Mouse (Mus musculus): ENCODE measurements around the gene Gtf3c5. TPM values are rescaled to one million over a fixed set of nuclear protein-coding genes. Genes with fewer than 3 reads are reported as not detected.

The Gtf3c5 gene
- polyA plus RNA-seq (2015; fragmentation: Nextera tagmentation; extraction: Ambion mirVana) = 48.2 and 49.2 TPM in 2 replicates

GRCm38 (mm10) chr2:28583651-28584050 lies at the start of gene Gtf3c5:
Gtf3c5 (minus strand) TSS chr2:28583751.
- H3K4me3 ChIP-seq = peak within 1 kb of the TSS; percentile 81
- H3K27ac ChIP-seq = peak within 1 kb of the TSS; percentile 94
- ATAC-seq (replicated peaks) = no peak
- peak within 1 kb of the TSS; percentile 69 for H3K4me2 ChIP-seq
- WGBS = 74% methylated on average over 9 of the region's 9 CpGs
- peak within 1 kb of the TSS; percentile 68 for H3K9ac ChIP-seq
- peaks cover 27% of the 10 kb centered on the region for H3K4me1 ChIP-seq
- H3K27me3 ChIP-seq (replicated peaks) = no peaks in the 10 kb centered on the region
- H3K9me3 ChIP-seq = no peaks in the 10 kb centered on the region
- no peaks in the 10 kb centered on the region; the same call in 1 of the 2 replicates for H3K36me3 ChIP-seq (replicated peaks)

- no peak for ATAC-seq (replicated peaks)
- no peak overlapping the region for H3K4me3 ChIP-seq
- H3K27me3 ChIP-seq (replicated peaks) = no peaks in the 10 kb centered on the region
- no peak overlapping the region for H3K27ac ChIP-seq
- no peak overlapping the region for H3K9ac ChIP-seq
- no peaks in the 10 kb centered on the region for H3K9me3 ChIP-seq
- no peak overlapping the region for H3K4me2 ChIP-seq
- no peaks in the 10 kb centered on the region for H3K36me3 ChIP-seq (replicated peaks)
- H3K4me1 ChIP-seq = no peaks in the 10 kb centered on the region
- 57% methylated on average over 4 of the region's 4 CpGs for WGBS
These were observed 49.6 kb upstream of the Gtf3c5 start for GRCm38 (mm10) chr2:28633136-28633535.

GRCm38 (mm10) chr2:28632626-28633025 lies 49.1 kb upstream of the Gtf3c5 start:
- WGBS = 39% methylated on average over 1 of the region's 1 CpGs
- Histone ChIP-seq H3K36me3 (replicated peaks) (no peaks in the 10 kb centered on the region), H3K4me1 (no peaks in the 10 kb centered on the region), H3K27ac (no peak overlapping the region), H3K27me3 (replicated peaks) (no peaks in the 10 kb centered on the region), H3K4me3 (no peak overlapping the region), H3K9ac (no peak overlapping the region), H3K4me2 (no peak overlapping the region), H3K9me3 (no peaks in the 10 kb centered on the region)
- ATAC-seq (replicated peaks) = no peak

DNA sequence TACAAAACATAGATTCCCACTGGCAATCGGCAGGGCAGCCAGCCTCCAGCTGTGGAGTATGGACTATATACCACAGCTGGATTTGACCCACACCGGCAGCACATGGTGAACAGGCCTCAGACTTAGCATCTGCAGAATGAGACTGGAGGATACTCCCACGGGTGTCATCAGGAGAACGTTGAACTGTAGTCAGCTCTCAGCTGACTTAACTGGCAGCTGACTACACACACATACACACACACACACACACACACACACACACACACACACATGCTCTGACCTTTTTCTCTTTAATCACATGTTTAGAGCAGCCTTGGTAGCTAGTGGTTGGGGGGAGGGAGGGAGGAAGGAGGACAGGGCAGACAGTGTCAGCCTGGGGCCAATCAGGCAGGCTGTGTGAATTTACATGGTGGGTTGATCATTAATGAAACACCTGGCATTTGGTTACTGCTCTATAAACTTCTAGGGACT lies 46.4 kb upstream of the Gtf3c5 start:
- Histone ChIP-seq H3K27ac (no peak overlapping the region), H3K36me3 (replicated peaks) (no peaks in the 10 kb centered on the region), H3K4me2 (no peak overlapping the region), H3K9ac (no peak overlapping the region), H3K4me3 (no peak overlapping the region), H3K4me1 (no peaks in the 10 kb centered on the region), H3K9me3 (no peaks in the 10 kb centered on the region), H3K27me3 (replicated peaks) (no peaks in the 10 kb centered on the region)
- WGBS = 40% methylated on average over 4 of the region's 4 CpGs
- no peak for ATAC-seq (replicated peaks)

- WGBS = 58% methylated on average over 2 of the region's 2 CpGs
- no peak overlapping the region for H3K27ac ChIP-seq
- no peaks in the 10 kb centered on the region for H3K4me1 ChIP-seq
- no peak overlapping the region for H3K4me3 ChIP-seq
- H3K36me3 ChIP-seq (replicated peaks) = no peaks in the 10 kb centered on the region
- ATAC-seq (replicated peaks) = no peak
- no peaks in the 10 kb centered on the region for H3K27me3 ChIP-seq (replicated peaks)
- H3K9ac ChIP-seq = no peak overlapping the region
- no peak overlapping the region for H3K4me2 ChIP-seq
- H3K9me3 ChIP-seq = no peaks in the 10 kb centered on the region
These were observed 44.5 kb upstream of the Gtf3c5 start for GRCm38 (mm10) chr2:28628053-28628452.

DNA sequence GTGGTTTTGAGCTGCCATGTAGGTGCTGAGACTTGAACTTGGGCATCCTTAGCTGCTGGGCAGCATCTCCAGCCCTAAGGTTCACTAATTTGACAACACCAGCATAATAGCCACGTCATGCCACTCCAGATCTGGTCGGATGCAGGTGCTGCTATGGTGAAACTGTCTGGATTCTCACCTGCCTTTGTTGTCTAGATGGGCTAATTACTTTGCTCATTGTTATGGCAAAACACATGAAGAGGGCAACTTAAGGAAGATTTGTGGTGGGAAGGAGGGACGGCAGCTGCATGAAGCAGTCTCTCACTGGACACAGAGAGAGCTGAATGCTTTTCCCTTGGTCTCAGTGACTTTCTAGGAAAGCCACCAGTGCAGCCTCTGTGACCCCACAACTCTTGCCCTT lies 42.5 kb upstream of the Gtf3c5 start:
- ATAC-seq (replicated peaks) = no peak
- Histone ChIP-seq H3K27ac (no peak overlapping the region), H3K9me3 (no peaks in the 10 kb centered on the region), H3K4me1 (no peaks in the 10 kb centered on the region), H3K27me3 (replicated peaks) (peaks cover 9% of the 10 kb centered on the region), H3K4me2 (no peak overlapping the region), H3K4me3 (no peak overlapping the region), H3K36me3 (replicated peaks) (no peaks in the 10 kb centered on the region), H3K9ac (no peak overlapping the region)
- WGBS = 64% methylated on average over 3 of the region's 3 CpGs

DNA sequence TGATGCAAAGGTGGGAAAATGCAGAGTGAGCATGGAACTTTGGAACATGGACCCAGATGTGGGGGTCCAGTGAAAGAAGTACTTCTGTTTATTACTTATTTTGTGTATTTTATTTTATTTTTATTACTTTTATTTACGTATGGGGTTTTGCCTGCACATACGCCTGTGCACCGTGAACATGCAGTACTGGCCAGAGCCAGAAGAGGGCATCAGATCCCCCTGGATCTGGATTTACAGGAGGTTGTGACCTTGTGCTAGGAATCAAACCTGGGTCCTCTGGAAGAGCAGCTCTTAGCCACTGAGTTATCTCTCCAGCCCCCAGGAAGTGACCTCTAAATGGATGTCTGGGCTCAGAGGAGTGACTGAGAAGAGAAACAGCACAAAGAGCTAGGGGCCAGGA lies 41.3 kb upstream of the Gtf3c5 start:
- no peak overlapping the region for H3K4me3 ChIP-seq
- H3K9ac ChIP-seq = no peak overlapping the region
- H3K9me3 ChIP-seq = no peaks in the 10 kb centered on the region
- peaks cover 15% of the 10 kb centered on the region for H3K27me3 ChIP-seq (replicated peaks)
- 87% methylated on average over 3 of the region's 3 CpGs for WGBS
- H3K36me3 ChIP-seq (replicated peaks) = no peaks in the 10 kb centered on the region
- no peak overlapping the region for H3K4me2 ChIP-seq
- H3K4me1 ChIP-seq = no peaks in the 10 kb centered on the region
- no peak for ATAC-seq (replicated peaks)
- H3K27ac ChIP-seq = no peak overlapping the region

- Histone ChIP-seq H3K36me3 (replicated peaks) (no peaks in the 10 kb centered on the region), H3K9me3 (no peaks in the 10 kb centered on the region), H3K27me3 (replicated peaks) (peaks cover 15% of the 10 kb centered on the region), H3K4me1 (no peaks in the 10 kb centered on the region), H3K4me2 (no peak overlapping the region), H3K27ac (no peak overlapping the region), H3K9ac (no peak overlapping the region), H3K4me3 (no peak overlapping the region)
- 27% methylated on average over 10 of the region's 10 CpGs for WGBS
- no peak for ATAC-seq (replicated peaks)
These were observed 39.1 kb upstream of the Gtf3c5 start for GRCm38 (mm10) chr2:28622521-28623124.

- no peak within 1 kb of the TSS for H3K4me2 ChIP-seq
- H3K36me3 ChIP-seq (replicated peaks) = no peaks in the 10 kb centered on the region
- H3K4me1 ChIP-seq = no peaks in the 10 kb centered on the region
- ATAC-seq (replicated peaks) = no peak
- H3K9me3 ChIP-seq = no peaks in the 10 kb centered on the region
- H3K9ac ChIP-seq = no peak within 1 kb of the TSS
- WGBS = 7% methylated on average over 16 of the region's 16 CpGs
- H3K27me3 ChIP-seq (replicated peaks) = peaks cover 15% of the 10 kb centered on the region
- H3K27ac ChIP-seq = no peak within 1 kb of the TSS
- H3K4me3 ChIP-seq = no peak within 1 kb of the TSS
These were observed 38.2 kb upstream of the Gtf3c5 start, which contains the start of gene Gfi1b for GRCm38 (mm10) chr2:28621664-28622171. Gfi1b (minus strand) TSS chr2:28621982.

GRCm38 (mm10) chr2:28621111-28621510 lies 37.6 kb upstream of the Gtf3c5 start:
- WGBS = 30% methylated on average over 2 of the region's 2 CpGs
- ATAC-seq (replicated peaks) = no peak

GRCm38 (mm10) chr2:28620522-28620921 lies 37.0 kb upstream of the Gtf3c5 start:
- 68% methylated on average over 10 of the region's 10 CpGs for WGBS
- H3K4me1 ChIP-seq = no peaks in the 10 kb centered on the region
- H3K4me2 ChIP-seq = no peak overlapping the region

More at GRCm38 (mm10) chr2:28621111-28621510, 37.6 kb upstream of the Gtf3c5 start:
- H3K36me3 ChIP-seq (replicated peaks) = no peaks in the 10 kb centered on the region
- H3K4me3 ChIP-seq = no peak overlapping the region
- H3K9ac ChIP-seq = no peak overlapping the region
- no peak overlapping the region for H3K4me2 ChIP-seq
- no peaks in the 10 kb centered on the region for H3K4me1 ChIP-seq
- peaks cover 15% of the 10 kb centered on the region for H3K27me3 ChIP-seq (replicated peaks)
- H3K27ac ChIP-seq = no peak overlapping the region
- no peaks in the 10 kb centered on the region for H3K9me3 ChIP-seq

DNA sequence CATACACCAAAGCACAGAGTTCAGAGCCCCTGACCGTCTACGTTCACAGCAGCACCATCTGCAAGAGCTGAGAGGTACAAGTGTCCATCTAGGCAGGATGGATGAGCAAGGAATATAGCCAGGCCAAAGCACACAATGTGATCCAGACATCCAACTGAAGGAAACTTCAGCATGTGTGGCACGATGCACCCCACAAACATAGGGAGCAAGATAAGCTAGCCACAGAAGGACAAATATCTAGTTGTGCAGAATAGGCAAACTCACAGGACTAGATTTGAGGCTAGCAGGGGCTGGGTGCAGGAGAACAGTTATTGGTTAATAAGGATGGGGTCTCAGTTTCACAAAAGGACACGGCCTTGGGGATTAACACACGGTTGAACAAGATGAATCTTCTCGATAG lies 35.8 kb upstream of the Gtf3c5 start:
- no peak for ATAC-seq (replicated peaks)
- Histone ChIP-seq H3K4me1 (no peaks in the 10 kb centered on the region), H3K4me2 (no peak overlapping the region), H3K36me3 (replicated peaks) (no peaks in the 10 kb centered on the region), H3K9me3 (no peaks in the 10 kb centered on the region), H3K27me3 (replicated peaks) (peaks cover 15% of the 10 kb centered on the region), H3K27ac (no peak overlapping the region), H3K9ac (no peak overlapping the region), H3K4me3 (no peak overlapping the region)
- WGBS = 88% methylated on average over 6 of the region's 6 CpGs

More at GRCm38 (mm10) chr2:28620522-28620921, 37.0 kb upstream of the Gtf3c5 start:
- Histone ChIP-seq H3K27me3 (replicated peaks) (peaks cover 15% of the 10 kb centered on the region), H3K4me3 (no peak overlapping the region), H3K9ac (no peak overlapping the region), H3K36me3 (replicated peaks) (no peaks in the 10 kb centered on the region), H3K9me3 (no peaks in the 10 kb centered on the region), H3K27ac (no peak overlapping the region)
- no peak for ATAC-seq (replicated peaks)

GRCm38 (mm10) chr2:28618777-28619336 lies 35.3 kb upstream of the Gtf3c5 start:
- H3K4me2 ChIP-seq = no peak overlapping the region
- peaks cover 15% of the 10 kb centered on the region for H3K27me3 ChIP-seq (replicated peaks)
- H3K36me3 ChIP-seq (replicated peaks) = no peaks in the 10 kb centered on the region
- H3K4me1 ChIP-seq = no peaks in the 10 kb centered on the region
- no peak overlapping the region for H3K4me3 ChIP-seq
- no peak for ATAC-seq (replicated peaks)
- no peak overlapping the region for H3K27ac ChIP-seq
- 87% methylated on average over 6 of the region's 6 CpGs for WGBS
- no peaks in the 10 kb centered on the region for H3K9me3 ChIP-seq
- no peak overlapping the region for H3K9ac ChIP-seq
